Mouse (Mus musculus): ENCODE measurements around the gene Fstl3.

- TF ChIP-seq CTCF (IDR thresholded peaks at IDR 0.05; ENCODE audit: control insufficient read depth, insufficient read depth, low read length) (no peak), POLR2A (IDR thresholded peaks at IDR 0.05; ENCODE audit: borderline replicate concordance, control insufficient read depth, low read depth, low read length) (no peak)
Measured at GRCm38 (mm10) chr10:79765228-79765745, 11.8 kb upstream of the Fstl3 start.
